Mouse (Mus musculus) forebrain, embryonic 13.5 days (tissue): ENCODE results near the gene Olfr1186. TPM values are rescaled to one million over a fixed set of nuclear protein-coding genes. Genes with fewer than 3 reads are reported as not detected.
"Not testable (repeated sequence)": the region's sequence is repeated elsewhere in the genome, so short reads cannot be mapped to it uniquely, and the experiment has no call there.

Source experiments
- ATAC-seq: fragments of 200-750 bp; cut with Nextera tagmentation; 2 replicates; pipeline ENCODE4 v1.8.0; 2017
- H3K27ac ChIP-seq: fragments of 300-500 bp; sonication (generic); 2 replicates; pipeline ENCODE4 v1.5.1; 2015; ENCODE audit warnings: inconsistent platforms, mild to moderate bottlenecking, moderate library complexity
- H3K27me3 ChIP-seq: fragments of 300-500 bp; sonication (generic); 2 replicates; pipeline ENCODE4 v1.6.1; 2015; ENCODE audit warnings: mild to moderate bottlenecking, inconsistent platforms
- H3K36me3 ChIP-seq: fragments of 300-500 bp; sonication (generic); 2 replicates; pipeline ENCODE4 v1.6.1; 2015; ENCODE audit warnings: mild to moderate bottlenecking, inconsistent platforms; ENCODE audit not compliant: poor library complexity, severe bottlenecking
- H3K4me1 ChIP-seq: fragments of 300-500 bp; sonication (generic); 2 replicates; pipeline ENCODE4 v1.6.1; 2015; ENCODE audit warnings: inconsistent platforms
- H3K4me2 ChIP-seq: fragments of 300-500 bp; sonication (generic); 2 replicates; pipeline ENCODE4 v1.6.1; 2015; ENCODE audit warnings: inconsistent platforms, mild to moderate bottlenecking, moderate library complexity
- H3K4me3 ChIP-seq: fragments of 300-500 bp; sonication (generic); 2 replicates; pipeline ENCODE4 v1.5.1; 2015; ENCODE audit warnings: mild to moderate bottlenecking, inconsistent platforms
- H3K9ac ChIP-seq: fragments of 300-500 bp; sonication (generic); 2 replicates; pipeline ENCODE4 v1.6.1; 2015; ENCODE audit warnings: mild to moderate bottlenecking, inconsistent platforms
- H3K9me3 ChIP-seq: fragments of 300-500 bp; sonication (generic); replicated peaks from 2 replicates; pipeline ENCODE4 v1.6.1; 2016; ENCODE audit warnings: inconsistent platforms
- WGBS: fragments of 180-500 bp; shearing (Covaris S2); methylation state at CpG from one replicate; pipeline ENCODE4 v1.1.7; 2015; 5-methylcytosine and 5-hydroxymethylcytosine counted together
- polyA plus RNA-seq: library from polyadenylated mRNA; unstranded; fragments of >200 nt; fragmentation: Nextera tagmentation; extraction: Ambion mirVana; gene quantifications from 2 replicates; pipeline ENCODE4 v1.2.1, GENCODE M21; 2015

Gene Olfr1186
- not detected in 2 replicates for polyA plus RNA-seq

- Histone ChIP-seq H3K4me3 (no peak within 1 kb of the TSS), H3K9ac (no peak within 1 kb of the TSS), H3K27me3 (no peaks in the 10 kb centered on the region), H3K9me3 (no peaks in the 10 kb centered on the region), H3K27ac (no peak within 1 kb of the TSS), H3K36me3 (no peaks in the 10 kb centered on the region), H3K4me2 (no peak within 1 kb of the TSS), H3K4me1 (no peaks in the 10 kb centered on the region)
- 87% methylated on average over 2 of the region's 2 CpGs for WGBS
- no peak for ATAC-seq
Measured at GRCm38 (mm10) chr2:88518251-88518650, at the start of gene Olfr1186. TSS of gene Olfr1186 (plus strand) at chr2:88518551.

GRCm38 (mm10) chr2:88483298-88483697, 35.1 kb upstream of the Olfr1186 start, which contains the start of gene Olfr1184:
TSS of gene Olfr1184 (plus strand) at chr2:88483598.
- Histone ChIP-seq H3K27me3 (no peaks in the 10 kb centered on the region), H3K4me3 (no peak within 1 kb of the TSS), H3K9me3 (no peaks in the 10 kb centered on the region), H3K36me3 (no peaks in the 10 kb centered on the region), H3K4me1 (no peaks in the 10 kb centered on the region), H3K9ac (no peak within 1 kb of the TSS), H3K27ac (no peak within 1 kb of the TSS), H3K4me2 (no peak within 1 kb of the TSS)
- WGBS: 90% methylated on average over 2 of the region's 2 CpGs
- no peak for ATAC-seq

- Histone ChIP-seq H3K9ac (no peak within 1 kb of the TSS), H3K36me3 (no peaks in the 10 kb centered on the region), H3K27ac (no peak within 1 kb of the TSS), H3K4me2 (no peak within 1 kb of the TSS), H3K4me3 (no peak within 1 kb of the TSS), H3K4me1 (no peaks in the 10 kb centered on the region), H3K27me3 (no peaks in the 10 kb centered on the region), H3K9me3 (no peaks in the 10 kb centered on the region)
- no peak for ATAC-seq
- 76% methylated on average over 2 of the region's 2 CpGs for WGBS
Measured at GRCm38 (mm10) chr2:88493020-88493419, 25.3 kb upstream of the Olfr1186 start, which contains the start of gene Olfr1185-ps1. TSS of gene Olfr1185-ps1 (plus strand) at chr2:88493320.

GRCm38 (mm10) chr2:88525720-88526119, 7.4 kb downstream of the Olfr1186 start:
- Histone ChIP-seq H3K27ac (no peak overlapping the region), H3K27me3 (no peaks in the 10 kb centered on the region), H3K9ac (no peak overlapping the region), H3K9me3 (no peaks in the 10 kb centered on the region), H3K4me3 (no peak overlapping the region), H3K36me3 (no peaks in the 10 kb centered on the region), H3K4me2 (no peak overlapping the region), H3K4me1 (no peaks in the 10 kb centered on the region)
- WGBS: 70% methylated on average over 3 of the region's 3 CpGs
- ATAC-seq: no peak

GRCm38 (mm10) chr2:88556635-88557034, 38.3 kb downstream of the Olfr1186 start, which contains the start of gene Olfr1188:
TSS of gene Olfr1188 (plus strand) at chr2:88556935.
- Histone ChIP-seq H3K9ac (no peak within 1 kb of the TSS), H3K4me2 (no peak within 1 kb of the TSS), H3K9me3 (no peaks in the 10 kb centered on the region), H3K27me3 (no peaks in the 10 kb centered on the region), H3K4me1 (no peaks in the 10 kb centered on the region), H3K36me3 (no peaks in the 10 kb centered on the region), H3K27ac (no peak within 1 kb of the TSS), H3K4me3 (no peak within 1 kb of the TSS)
- 91% methylated on average over 2 of the region's 2 CpGs for WGBS
- ATAC-seq: no peak

GRCm38 (mm10) chr2:88572696-88573095, 54.3 kb downstream of the Olfr1186 start:
- not testable (repeated sequence) for H3K4me2 ChIP-seq, H3K36me3 ChIP-seq, H3K9me3 ChIP-seq, H3K4me1 ChIP-seq, H3K27me3 ChIP-seq, H3K9ac ChIP-seq, H3K27ac ChIP-seq, ATAC-seq, H3K4me3 ChIP-seq
- 90% methylated on average over 12 of the region's 12 CpGs for WGBS

Other genes starting within 250 kb of the Olfr1186 start
- not detected in 2 replicates for gene Olfr1173, start 238.7 kb upstream of the Olfr1186 start, polyA plus RNA-seq
- gene Olfr1174-ps, start 203.4 kb upstream of the Olfr1186 start, polyA plus RNA-seq: not detected in 2 replicates
- gene Olfr1175-ps, start 191.3 kb upstream of the Olfr1186 start, polyA plus RNA-seq: not detected in 2 replicates
- gene Olfr1176, start 181.8 kb upstream of the Olfr1186 start, polyA plus RNA-seq: not detected in 2 replicates
- not detected in 2 replicates for gene Olfr1177-ps, start 172.1 kb upstream of the Olfr1186 start, polyA plus RNA-seq
- gene Olfr1178, start 131.5 kb upstream of the Olfr1186 start, polyA plus RNA-seq: not detected in 2 replicates
- gene Olfr1179, start 112.1 kb upstream of the Olfr1186 start, polyA plus RNA-seq: not detected in 2 replicates
- not detected in 2 replicates for gene Olfr1180, start 99.4 kb upstream of the Olfr1186 start, polyA plus RNA-seq
- gene Olfr1181, start 92.4 kb upstream of the Olfr1186 start, polyA plus RNA-seq: not detected in 2 replicates
- not detected in 2 replicates for gene Gm13757, start 69.4 kb upstream of the Olfr1186 start, polyA plus RNA-seq
- gene Olfr1183, start 63.7 kb upstream of the Olfr1186 start, polyA plus RNA-seq: not detected in 2 replicates
- gene Olfr1184, start 35.0 kb upstream of the Olfr1186 start, polyA plus RNA-seq: not detected in 2 replicates
- not detected in 2 replicates for gene Olfr1185-ps1, start 25.2 kb upstream of the Olfr1186 start, polyA plus RNA-seq
- not detected in 2 replicates for gene Olfr1188, start 38.4 kb downstream of the Olfr1186 start, polyA plus RNA-seq
- not detected in 2 replicates for gene Olfr1189, start 67.9 kb downstream of the Olfr1186 start, polyA plus RNA-seq
- gene Olfr1191-ps1, start 122.0 kb downstream of the Olfr1186 start, polyA plus RNA-seq: not detected in 2 replicates
- gene Olfr1192-ps1, start 130.0 kb downstream of the Olfr1186 start, polyA plus RNA-seq: not detected in 2 replicates
- gene Olfr1193, start 157.1 kb downstream of the Olfr1186 start, polyA plus RNA-seq: not detected in 2 replicates
- gene Olfr1195, start 170.6 kb downstream of the Olfr1186 start, polyA plus RNA-seq: not detected in 2 replicates
- gene Olfr1196, start 186.0 kb downstream of the Olfr1186 start, polyA plus RNA-seq: not detected in 2 replicates
- gene Olfr1197, start 213.8 kb downstream of the Olfr1186 start, polyA plus RNA-seq: not detected in 2 replicates
- gene Olfr1198, start 232.8 kb downstream of the Olfr1186 start, polyA plus RNA-seq: not detected in 2 replicates
- not detected in 2 replicates for gene Olfr1199, start 241.9 kb downstream of the Olfr1186 start, polyA plus RNA-seq